Mouse (Mus musculus) skeletal muscle tissue, adult 2 months (tissue): ENCODE results near the gene Elf5.

Source experiments
- DNase-seq: peaks from one replicate; pipeline ENCODE4 v3.0.0-alpha.2; 2012; ENCODE audit warnings: low read depth, low spot score

The Elf5 gene

DNA sequence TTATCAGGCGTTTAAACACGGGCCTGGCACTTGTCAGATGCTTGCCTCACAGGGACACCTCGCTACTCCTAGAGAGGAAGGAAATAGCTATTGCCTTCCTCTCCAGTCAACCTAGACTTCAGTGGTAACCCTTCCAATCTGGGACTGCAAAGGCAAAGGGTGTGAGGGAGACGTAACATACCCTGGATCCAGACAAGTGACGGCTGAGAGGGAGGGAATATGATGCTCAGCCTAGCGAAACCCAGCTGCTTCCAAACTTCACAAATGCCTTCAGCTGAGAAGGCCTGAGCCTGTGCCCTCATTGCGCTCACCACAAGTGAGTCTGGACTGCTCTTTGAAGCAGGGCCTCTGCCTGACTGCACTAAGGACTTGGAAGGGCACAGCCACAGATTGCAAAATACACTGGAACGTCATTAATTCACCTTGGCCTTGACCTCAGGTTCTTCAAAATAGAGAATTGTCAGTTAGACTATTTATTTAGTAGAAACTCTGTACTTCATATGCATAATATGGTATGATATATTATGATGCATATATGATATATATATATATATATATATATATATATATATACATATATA lies 21.3 kb downstream of the Elf5 start:
- DNase-seq, result peak; percentile 52

DNA sequence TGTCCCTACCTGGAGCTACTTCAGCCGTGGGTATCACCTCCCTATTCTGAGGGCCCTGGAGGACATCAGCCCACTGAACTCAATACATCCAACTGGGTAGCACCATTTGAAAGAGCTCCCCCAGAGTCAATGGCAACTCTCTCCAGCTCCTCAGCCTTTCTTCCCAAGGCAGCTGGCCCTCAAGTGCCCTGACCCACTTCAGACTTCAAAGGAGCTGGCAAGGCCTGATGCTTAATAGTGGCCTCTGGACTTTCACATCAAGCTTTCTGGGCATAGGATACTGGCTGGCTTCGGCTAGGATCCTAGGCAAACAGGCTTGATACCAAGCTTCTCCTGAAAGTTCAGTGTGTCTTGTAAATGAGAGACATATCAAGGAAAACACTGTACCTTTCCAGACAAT lies 23.6 kb downstream of the Elf5 start:
- no peak for DNase-seq

DNA sequence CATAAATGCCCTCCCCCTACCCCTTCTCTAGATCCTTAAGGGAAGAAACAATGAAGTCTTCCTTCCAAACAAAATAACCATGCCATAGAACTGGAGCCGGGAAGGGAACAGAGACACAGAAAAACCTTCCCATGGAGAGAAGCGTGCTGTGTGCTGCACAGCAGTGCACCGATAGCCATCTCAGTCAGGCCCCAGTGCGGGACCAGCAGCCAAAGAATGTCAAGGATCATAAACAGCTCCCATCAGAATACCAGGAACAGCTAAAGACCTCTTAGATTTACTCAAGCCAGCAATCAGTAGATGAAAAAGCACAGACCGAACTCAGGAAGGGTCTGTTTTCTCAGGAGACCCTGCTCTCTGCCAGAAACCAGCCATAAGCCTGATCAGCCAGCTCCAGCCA lies 25.0 kb downstream of the Elf5 start:
- no peak for DNase-seq

DNA sequence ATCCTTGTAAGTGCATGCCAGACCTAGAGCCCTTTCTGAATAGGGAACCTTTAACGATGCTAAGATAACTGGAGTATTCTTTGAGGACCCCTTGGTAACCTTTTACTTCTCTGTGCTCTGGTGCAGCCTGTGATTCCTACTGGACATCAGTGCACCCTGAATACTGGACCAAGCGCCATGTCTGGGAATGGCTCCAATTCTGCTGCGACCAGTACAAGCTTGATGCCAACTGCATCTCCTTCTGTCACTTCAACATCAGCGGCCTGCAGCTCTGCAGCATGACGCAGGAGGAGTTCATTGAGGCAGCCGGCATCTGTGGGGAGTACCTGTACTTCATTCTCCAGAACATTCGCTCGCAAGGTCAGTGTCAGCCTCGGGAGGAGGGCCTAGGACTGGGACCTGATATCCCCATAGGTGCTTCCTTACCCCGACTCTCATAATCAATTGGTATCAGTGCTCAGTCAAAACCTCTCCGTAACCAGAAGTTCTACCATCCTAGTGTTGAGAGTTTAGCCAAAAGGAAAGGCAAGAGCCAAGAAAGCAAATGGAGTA lies 27.7 kb downstream of the Elf5 start:
- no peak for DNase-seq

DNA sequence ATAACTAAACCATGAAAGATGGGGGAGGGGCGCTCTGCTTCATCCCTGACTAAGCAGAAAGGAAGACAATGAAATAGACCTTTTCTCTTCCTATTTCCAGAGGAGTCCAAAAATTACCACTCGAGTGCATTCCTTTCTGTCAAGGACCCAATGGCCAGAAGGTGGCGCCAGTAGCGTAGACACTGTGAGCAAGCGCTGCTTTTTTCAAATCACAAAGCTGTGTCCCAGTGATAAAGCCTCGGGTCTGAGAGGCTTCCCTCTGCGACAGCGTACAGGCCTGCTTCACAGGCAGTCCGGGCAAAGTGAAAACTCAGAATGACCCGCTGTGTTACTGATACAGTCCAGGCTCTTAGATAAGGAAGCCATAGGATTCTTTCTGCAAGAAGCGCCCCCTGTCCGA lies 28.2 kb downstream of the Elf5 start:
- DNase-seq, result peak; percentile 22

DNA sequence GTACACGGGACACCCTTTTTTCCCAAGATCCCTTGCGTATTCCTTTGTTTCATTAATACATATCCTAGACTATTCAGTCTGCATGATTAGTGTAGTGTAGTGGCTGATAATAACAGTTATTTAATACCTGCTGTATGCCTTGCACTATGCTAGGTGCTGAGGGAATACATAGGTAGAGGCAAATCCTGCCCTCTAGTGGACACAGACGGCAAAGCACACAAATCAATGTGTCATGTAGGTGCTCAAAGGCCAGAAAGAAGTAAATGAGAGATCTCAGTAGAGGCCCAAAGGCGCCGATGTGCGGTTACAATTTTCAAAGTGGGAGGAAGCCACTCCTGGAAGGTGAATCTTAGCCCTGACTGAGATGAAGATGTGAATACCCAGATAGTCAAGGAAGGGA lies 34.3 kb downstream of the Elf5 start:
- DNase-seq, result peak; percentile 15

DNA sequence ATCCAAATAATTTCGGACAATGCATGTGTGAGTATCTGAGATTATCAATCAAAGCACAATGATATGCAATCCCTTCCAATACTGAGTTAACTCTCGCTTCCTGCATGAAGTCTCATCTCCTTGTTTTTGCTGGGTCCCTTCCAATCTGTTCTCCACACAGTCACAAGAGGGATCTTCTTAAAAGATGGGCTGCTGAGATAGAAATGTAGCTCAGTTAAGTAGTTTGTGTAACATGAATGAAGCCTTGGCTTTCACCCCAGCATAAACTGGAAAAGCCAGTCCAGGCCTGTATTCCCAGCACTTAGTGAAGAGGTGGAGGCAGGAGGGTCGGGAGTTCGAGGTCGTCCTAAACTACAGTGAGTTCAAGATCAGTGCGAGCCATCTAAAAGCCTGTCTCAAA lies 34.8 kb downstream of the Elf5 start:
- DNase-seq, result no peak

DNA sequence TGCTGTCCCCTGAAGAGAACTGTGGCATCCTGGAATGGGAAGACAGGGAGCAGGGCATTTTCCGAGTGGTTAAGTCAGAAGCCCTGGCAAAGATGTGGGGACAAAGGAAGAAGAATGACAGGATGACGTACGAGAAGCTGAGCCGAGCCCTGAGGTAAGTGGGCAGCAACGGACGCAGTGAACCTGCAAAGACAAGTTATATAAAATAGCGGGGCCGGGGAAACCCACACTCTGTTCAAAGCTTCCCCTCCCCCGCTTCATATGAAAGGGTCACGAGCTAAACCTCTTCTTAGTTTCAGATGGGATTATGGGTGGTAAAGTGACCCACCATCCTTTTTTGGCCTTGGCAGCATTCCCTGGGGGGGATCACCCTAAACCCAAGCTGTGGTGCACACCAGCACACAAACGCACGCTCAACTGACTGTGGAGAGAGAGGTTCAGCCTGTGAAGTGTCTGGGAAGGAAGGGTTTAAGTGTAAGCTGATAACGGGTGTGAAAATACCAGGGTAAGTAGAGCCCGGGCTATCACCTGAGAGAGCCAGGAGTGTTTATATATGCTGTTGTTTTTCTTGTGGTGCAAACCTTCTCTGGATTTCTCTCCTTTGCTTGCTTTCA lies 37.6 kb downstream of the Elf5 start:
- no peak for DNase-seq

DNA sequence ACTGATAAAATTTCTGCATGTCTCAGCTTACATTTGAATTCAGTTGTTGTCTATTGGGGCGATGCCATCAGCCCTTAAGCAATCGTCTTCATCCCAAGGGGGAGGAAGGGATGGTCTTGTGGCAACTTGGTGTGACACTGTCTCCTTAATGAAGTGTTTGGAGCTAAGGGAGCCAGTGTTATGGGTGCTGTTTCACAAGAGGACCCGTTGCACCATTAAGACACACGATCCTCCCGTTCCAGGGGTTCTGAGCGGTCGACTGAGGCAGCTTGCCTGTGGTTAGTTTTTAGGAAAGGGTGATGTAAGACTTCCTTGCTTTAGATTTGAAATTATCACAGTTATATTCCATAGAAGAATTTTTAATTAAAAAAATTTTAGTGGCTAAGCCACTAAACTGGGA lies 38.3 kb downstream of the Elf5 start:
- no peak for DNase-seq

DNA sequence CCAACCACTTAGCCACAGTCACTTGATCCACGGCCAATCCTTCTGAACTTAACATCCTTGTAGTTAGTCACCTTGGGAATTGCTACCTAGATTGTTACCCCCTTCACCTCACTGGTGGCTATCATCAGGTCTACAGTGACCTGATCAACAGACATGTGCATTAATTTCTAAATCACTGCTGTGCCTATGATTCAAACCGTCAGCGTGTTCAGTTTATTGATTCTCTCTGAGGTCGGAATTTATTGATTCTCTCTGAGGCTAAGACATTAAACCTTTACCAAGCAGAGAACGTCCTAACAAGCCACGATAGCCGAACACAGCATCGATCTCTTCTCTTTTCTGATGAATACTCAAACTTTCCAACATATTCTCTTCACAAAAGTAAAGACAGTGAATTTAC lies 38.8 kb downstream of the Elf5 start:
- DNase-seq, result no peak

DNA sequence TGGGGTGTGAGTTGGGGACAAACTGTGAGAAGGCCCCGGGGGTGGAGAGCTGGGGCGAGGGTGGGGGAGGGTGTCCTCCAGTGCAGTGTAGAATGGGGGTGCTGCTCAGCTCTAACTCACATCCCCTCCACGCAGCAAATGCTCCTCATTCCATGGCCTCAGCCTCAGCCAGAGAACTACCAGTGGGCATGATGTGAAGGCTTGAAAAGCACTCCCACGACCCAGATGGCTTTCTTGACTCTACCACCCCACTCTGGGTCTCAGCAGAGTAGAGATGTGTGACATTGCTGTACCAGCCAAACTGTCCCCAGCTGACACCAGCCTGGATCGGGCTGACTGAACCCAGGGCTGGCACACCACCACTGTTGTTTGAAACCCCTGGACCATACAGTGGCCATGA lies 41.1 kb downstream of the Elf5 start:
- no peak for DNase-seq

DNA sequence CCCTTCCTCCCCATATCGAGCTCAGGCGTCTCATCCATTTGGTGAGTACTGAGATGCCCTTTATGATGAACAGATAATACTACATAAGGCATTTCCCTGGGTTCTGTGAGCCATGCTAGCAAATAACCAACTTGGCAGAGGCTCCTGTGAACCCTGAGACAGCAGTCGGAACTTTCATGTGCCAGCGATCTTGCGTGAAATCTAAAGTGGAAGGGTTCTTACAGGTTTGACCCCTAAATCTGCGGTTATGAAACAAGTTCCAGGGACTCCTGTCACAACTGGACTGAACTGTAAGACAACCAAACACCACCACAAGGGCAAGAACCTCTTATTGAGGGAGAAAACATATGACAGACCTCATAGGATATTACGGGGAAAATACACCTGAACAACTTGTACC lies 44.3 kb downstream of the Elf5 start:
- DNase-seq, result no peak

DNA sequence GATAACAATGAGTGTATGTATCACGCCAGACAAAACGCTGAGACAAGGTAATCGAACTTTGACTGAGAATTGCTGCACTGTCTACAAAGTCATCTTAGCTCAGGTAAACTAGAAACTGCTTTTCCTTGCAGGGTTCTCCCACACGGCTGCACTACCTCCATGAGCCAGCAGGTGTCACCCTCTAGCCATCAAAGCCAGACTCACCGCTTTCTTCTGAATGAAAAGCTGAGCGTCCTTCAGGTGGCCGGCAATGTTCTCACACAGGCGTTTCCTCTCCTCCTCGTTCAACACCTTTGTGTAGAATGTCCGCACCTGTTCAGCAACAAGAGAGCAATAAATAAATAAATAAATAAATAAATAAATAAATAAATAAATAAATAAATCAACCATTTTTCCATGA lies 45.2 kb downstream of the Elf5 start:
- DNase-seq, result peak; percentile 50

DNA sequence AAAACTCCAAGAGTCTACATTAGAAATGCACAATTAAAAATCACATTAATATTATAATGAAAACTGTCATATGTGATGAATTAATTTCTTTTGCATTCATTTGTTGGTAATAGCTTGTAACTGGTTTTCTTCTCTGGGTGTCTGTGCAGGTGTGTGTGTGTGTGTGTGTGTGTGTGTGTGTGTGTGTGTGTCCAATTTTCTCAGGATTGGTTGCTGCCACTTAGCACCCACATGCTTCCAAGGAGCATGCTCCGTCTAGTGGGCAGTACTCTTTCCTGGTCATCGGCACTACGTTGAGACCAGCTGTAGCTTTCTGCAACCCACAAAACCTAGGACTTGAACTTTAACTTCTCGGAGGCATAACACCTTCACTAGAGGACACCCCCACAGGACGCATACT lies 45.6 kb downstream of the Elf5 start:
- no peak for DNase-seq

DNA sequence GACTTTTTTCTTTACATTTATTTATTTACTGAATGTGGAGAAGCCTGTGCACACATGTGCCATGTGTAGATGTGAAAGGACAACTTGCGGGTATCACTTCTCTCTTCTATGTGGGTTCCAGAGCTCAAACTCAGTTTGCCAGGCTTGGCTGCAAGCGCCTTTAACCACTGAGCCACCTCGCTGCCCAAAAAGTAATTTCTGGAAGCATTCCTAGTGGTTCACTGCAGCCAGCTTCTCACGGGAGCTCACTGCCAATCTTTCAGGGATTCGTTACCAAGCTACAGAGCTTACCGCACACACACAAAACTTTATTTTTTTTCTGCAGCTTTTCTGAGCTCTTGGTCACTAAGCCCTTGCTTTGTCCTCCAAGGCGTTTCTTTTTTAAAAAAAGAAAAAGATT lies 46.1 kb downstream of the Elf5 start:
- DNase-seq, result no peak

DNA sequence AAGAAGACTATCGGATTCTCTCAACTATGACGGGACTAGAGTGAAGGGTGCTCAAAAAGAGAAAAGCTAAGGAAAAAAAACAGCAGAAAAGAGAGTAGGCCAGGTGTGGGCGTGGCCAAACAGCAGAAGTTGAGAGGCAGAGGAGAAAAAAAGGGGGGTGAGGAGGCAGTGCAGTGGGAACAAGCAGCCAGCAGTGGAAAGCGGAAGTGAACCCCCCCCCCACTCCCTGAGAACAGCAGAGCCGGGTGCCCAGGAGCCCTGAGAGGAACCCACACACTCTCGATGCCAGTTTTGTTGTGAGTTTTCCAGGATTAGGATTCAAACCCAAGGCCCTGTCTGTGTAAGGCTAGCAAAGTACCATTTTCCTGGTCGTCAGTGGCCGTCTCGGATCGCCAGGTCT lies 47.6 kb downstream of the Elf5 start:
- DNase-seq, result no peak

DNA sequence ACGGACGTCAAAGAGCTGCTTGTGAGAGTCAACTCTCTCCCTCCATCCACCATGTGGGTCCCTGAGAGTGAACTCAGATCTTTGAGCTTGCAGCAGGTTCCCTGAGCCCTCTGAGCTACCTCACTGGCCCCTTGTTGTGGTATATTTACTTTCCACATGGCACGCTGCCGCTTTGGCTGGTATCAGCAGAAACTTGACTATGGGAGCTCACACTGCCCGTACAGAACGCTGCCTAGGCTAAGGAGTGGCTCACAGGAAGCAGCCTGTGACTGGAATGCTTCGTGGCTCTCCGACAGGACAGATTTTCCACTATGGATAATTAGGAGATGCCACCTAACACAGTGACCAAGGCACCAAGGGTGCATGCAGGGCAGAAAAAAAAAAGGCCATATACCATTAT lies 49.7 kb downstream of the Elf5 start:
- DNase-seq, result peak; percentile 17

DNA sequence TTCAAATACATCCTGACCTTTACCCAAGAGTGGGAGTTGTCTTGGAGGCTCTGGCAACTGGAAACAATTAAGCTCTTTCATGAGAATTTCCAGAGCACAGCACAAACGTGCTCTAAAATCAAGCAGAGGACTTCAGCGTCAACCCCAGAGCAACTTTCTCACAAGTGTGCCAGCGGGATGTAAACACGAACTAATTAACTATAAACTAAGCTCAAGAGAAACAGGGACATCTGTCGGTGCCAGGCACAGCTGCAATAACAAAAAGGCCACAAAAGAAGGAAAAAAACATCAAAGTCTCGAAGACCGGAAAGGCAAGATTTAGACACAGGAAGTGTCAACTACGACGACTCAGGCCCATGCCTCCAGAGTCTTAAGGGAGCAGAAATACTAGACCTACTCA lies 50.3 kb downstream of the Elf5 start:
- no peak for DNase-seq

DNA sequence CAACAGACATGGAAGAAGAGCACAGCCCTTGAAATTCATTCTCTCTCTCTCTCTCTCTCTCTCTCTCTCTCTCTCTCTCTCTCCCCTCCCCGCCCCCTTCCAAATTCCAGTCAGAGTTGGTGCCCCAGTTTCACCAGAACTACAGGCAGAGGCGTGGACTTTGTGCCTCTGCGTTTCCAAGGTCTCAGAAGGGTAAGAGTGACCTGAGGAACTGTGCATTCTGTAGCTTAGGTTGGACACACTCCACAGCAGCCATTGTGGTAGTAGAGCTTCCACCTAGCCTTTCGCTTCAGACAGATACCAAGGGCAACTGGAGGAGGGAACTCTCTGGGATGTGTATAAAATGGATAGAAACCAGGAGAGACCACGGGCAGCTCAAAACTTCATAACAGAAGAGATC lies 51.3 kb downstream of the Elf5 start:
- DNase-seq, result no peak

DNA sequence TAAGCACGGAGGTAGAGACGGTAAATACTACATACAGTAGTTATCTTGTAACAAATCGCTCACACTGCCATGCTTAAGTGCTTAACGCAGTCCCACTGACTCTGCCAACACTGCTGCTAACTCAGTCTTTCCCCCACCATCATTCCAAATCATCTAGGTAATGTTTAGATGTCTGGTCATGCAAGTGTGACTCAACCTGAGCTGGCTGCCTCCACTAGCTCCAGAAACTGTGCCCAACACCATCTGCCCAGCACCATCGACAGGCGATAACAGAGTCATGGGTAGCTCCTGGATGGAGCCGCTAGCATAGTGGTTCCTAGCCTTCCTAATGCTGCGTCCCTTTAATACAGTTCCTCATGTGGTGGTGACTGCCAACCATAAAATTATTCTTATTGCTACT lies 53.0 kb downstream of the Elf5 start:
- no peak for DNase-seq

DNA sequence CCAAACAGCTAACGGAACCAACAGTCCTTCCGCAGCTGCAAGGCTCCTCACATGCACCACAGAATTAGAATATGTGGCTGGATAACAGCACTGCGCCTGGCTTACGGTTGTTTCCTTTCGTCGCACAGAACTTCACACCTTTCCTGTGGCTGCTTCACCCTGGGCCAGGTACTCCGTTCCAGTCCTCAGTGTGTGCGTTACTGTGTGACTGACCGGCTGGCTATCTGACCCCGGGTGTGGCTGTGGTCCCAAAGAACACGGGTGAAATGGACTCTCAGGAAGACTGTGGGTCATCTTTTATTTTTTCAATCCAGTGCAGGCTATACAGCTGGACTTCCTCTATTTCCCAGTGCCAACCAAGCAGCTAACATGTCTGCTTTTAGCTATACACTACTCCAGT lies 53.9 kb downstream of the Elf5 start:
- DNase-seq, result no peak

DNA sequence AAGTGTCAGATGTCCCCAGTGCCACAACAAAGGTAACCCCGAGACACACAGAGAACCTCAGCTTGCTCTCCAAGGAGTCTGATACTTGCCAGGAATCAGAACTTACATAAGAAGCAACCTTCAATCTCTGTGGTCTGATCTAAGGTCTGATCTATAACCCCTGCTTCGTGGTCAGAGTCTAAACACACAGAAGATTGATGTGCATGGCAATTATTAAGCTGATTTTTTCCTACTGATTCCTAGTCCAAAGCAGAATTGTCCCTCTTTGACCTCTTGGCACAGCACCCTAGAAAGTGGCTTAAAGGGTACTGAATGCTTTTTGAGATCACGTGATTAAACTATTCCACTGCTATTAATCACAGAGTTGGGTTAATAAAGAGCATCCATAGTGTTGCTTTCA lies 54.8 kb downstream of the Elf5 start:
- DNase-seq, result no peak

DNA sequence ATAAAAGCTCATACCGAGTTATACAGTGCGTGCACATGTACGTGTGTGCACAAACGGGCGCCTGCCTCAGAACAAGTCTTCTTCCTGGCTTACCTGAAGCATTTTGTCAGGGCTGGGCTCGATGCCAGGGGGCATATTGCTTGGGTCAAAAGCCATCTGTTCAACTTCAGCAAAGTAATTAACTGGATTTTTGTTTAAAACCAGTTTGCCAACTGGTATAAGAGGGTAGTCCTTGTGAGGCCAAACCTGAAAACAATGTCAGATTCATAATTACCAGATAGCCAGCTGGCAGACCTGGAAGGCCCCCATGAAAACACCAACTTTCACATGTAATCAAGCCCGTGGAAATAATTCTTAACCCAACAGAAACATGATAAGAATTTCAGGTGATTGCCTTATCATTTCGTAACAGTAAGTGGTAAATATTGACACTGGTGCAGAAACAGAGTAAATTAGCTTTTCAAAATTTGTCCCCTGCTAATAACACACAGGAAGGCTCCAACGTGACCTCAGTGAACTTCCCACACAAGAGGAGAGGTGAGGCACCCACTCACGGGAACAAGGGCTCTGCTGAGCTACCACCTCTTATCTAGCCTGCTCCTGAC lies 55.6 kb downstream of the Elf5 start:
- DNase-seq, result no peak
